Mouse (Mus musculus): ENCODE results near the gene 9430015G10Rik.

DNA sequence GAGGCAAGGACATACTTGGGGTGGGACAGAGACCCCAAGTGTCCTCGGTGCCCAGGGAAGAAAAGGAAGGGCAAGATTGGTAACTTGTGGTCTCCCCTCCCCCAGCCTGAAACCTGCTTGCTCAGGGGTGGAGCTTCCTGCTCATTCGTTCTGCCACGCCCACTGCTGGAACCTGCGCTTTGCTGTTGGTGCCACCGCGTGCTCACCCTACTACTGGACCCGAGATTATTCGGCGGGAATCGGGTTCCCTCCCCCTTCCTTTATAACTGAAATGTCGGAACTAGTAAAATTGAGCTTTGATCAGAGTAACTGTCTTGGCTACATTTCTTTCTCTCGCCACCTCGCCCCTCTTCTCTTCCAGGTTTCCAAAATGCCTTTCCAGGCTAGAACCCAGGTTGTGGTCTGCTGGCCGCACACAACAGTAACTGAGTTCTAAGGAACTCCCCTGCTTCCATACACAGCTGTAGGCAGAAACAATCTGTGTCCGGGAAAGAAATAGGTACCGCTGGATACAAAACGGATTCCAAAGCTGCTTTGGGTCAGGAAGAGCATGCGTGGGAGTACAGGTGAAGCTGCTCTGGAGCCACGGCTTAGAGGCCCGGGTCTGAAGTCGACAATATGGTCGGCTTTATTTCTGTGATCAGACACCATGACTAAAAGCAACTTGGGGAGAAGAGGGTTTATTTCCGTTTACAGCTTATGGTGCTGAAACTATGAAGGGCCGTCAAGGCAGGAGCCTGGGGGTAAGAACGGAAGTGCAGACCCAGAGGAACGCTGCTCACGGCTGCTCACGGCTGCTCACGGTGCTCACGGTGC, 26.7 kb downstream of the 9430015G10Rik start:
- no peak for TF ChIP-seq CTCF (IDR thresholded peaks at IDR 0.05; ENCODE audit: borderline replicate concordance, insufficient read depth, low read length)
- TF ChIP-seq POLR2A (IDR thresholded peaks at IDR 0.05; ENCODE audit: low read depth, low read length), result no peak
